Mouse (Mus musculus): ENCODE data around the gene Slc44a4.
A peak's percentile ranks its signal among the peaks of the same experiment; 100 is the strongest.
"Not testable (repeated sequence)": the region's sequence is repeated elsewhere in the genome, so short reads cannot be mapped to it uniquely, and the experiment has no call there.

Gene Slc44a4

DNA sequence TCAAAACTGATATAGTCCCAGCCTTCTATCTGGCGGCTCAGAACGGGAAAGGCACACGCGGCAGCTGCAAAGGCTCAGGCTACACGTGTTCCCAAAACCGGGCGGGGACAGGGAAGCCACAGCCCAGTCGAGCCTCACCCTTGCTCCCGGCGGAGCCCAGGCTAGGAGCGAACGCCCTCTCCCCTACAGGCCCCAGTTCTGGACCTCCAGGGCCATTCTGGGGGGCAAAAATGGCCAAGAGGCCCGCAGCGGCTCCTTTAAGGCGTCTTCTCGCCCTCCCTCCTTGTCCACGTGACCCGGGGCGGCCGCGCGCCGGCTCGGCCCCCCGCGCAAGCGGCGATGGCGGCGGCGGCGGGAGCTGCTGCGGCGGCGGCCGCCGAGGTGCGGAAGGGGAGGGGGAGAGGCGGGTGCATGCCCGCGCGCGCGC is 16.1 kb upstream of the Slc44a4 start, which contains the start of the genes C2 and Ehmt2:
Gene C2 (minus strand): TSS at position 106 of the 427 bp plus-strand sequence.
Gene Ehmt2 (plus strand): TSS at position 310 of the 427 bp plus-strand sequence.
- peak; percentile 34 for ATAC-seq (ENCODE audit: insufficient number of reproducible peaks, low FRiP score, low TSS enrichment)

DNA sequence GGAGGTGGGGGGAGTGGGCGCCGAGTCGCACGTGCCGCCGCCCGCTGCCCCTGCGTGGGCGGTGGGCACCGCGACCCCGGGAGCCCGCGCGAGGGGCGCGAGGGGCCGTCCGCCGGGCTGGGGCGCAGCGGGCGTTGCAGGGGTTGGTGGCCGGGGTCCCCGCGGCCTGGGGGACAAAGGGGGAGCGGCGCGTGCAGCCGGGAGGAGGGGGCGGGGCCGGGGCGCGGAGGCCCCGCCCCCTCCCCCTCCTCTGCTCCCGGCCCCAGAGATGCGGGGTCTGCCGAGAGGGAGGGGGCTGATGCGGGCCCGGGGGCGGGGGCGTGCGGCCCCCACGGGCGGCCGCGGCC is 15.6 kb upstream of the Slc44a4 start:
- ATAC-seq (ENCODE audit: insufficient number of reproducible peaks, low FRiP score, low TSS enrichment) = no peak

DNA sequence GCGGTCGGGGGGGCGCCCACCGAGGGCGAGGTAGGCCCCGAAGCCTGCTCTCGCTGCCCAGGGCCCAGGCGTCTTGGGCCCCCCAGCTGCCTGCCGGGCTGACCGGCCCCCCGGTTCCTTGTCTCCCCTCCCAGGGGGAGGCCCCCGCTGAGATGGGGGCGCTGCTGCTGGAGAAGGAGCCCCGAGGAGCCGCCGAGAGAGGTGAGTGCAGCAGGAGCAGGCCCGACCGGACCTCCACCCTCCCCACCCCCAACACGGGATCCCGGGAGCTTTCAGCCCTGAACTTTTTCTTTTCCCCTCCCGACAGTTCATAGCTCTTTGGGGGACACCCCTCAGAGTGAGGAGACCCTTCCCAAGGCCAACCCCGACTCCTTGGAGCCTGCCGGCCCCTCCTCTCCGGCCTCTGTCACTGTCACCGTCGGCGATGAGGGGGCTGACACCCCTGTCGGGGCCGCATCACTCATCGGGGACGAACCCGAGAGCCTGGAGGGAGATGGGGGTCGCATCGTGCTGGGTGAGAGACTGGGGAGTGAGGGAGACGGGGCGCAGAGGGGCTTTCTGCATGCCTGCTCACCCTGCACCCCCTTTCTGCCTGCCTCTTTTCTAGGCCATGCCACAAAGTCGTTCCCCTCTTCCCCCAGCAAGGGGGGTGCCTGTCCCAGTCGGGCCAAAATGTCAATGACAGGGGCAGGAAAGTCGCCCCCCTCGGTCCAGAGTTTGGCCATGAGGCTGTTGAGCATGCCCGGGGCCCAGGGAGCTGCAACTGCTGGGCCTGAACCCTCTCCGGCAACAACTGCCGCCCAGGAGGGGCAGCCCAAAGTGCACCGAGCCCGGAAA is 15.0 kb upstream of the Slc44a4 start:
- no peak for ATAC-seq (ENCODE audit: insufficient number of reproducible peaks, low FRiP score, low TSS enrichment)

DNA sequence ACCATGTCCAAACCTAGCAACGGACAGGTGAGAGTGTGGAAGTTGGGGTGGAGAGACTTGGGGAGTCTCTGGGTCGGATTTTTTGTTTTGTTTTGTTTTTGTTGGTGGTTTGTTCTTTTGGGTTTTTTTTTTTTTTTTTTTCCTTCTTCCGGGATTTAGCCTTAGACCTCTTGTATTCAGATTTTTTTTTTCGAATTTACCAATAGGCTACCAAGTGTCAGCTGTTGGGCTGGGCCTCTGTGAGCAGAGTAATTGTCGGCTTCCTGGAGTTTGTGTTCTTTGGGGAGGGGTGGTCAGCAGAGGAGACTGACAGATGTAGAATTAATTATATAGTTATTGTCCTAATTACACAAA is 14.4 kb upstream of the Slc44a4 start:
- ATAC-seq (ENCODE audit: insufficient number of reproducible peaks, low FRiP score, low TSS enrichment) = no peak

DNA sequence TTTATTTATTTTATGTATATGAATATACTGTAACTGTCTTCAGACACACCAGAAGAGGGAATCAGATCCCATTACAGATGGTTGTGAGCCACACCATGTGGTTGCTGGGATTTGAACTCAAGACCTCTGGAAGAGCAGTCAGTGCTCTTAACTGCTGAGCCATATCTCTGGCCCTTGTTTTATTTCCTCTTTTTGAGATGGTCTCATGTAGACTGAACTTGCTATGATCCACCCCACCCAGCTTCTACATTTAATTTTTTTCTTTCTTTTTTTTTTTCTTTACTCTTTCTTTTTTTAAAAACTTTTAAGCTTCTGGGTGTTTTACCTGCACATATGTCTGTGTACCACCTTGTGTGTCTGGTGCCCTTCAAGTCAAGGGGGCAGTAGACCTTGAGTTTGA is 13.4 kb upstream of the Slc44a4 start:
- not testable (repeated sequence) for ATAC-seq (ENCODE audit: insufficient number of reproducible peaks, low FRiP score, low TSS enrichment)

DNA sequence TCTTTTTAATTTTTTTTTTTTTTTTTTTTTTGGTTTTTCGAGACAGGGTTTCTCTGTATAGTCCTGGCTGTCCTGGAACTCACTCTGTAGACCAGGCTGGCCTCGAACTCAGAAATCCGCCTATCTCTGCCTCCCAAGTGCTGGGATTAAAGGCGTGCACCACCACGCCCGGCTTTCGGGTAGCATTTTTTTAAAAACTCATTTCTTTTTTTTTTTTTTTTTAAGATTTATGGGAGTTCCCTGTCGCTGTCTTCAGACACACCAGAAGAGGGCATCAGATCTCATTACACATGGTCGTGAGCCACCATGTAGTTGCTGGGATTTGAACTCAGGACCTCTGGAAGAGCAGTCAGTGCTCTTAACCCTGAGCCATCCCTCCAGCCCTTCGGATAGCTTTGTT is 12.3 kb upstream of the Slc44a4 start:
- ATAC-seq (ENCODE audit: insufficient number of reproducible peaks, low FRiP score, low TSS enrichment) = not testable (repeated sequence)

DNA sequence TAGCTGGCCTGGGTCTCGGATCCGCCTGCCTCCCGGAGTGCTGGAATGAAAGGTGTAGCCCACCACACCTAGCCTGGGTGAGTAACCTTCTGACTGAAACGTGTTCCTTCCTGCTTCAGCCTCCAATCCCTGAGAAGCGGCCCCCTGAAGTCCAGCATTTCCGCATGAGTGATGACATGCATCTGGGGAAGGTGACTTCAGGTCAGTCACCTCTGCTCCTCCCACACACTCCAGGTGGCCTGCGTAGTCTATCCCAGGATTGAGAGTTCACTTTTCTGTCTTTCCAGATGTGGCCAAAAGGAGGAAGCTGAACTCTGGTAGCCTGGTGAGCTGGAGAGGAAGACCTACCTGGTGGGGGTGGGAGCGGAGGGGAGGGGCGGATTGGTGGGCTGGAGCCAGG is 11.4 kb upstream of the Slc44a4 start:
- ATAC-seq (ENCODE audit: insufficient number of reproducible peaks, low FRiP score, low TSS enrichment) = no peak

DNA sequence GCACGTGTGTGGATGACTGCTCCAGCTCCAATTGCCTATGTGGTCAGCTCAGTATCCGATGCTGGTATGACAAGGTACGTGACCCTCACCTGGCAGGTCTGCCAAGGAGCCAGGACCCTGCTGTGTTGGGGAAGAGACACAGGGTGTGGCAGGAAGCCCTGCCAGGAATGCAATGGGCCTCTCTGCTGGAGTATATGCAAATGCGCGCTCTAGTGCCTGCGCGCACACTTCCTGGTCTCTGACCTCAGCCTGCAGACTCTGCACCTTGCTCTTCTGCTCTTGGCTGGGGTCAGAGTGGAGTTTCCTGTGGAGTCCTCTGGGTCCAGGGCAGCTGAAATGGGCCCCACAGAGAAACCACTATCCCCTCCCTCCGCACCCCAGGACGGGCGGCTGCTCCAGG is 3.3 kb upstream of the Slc44a4 start:
- ATAC-seq (ENCODE audit: insufficient number of reproducible peaks, low FRiP score, low TSS enrichment) = no peak

DNA sequence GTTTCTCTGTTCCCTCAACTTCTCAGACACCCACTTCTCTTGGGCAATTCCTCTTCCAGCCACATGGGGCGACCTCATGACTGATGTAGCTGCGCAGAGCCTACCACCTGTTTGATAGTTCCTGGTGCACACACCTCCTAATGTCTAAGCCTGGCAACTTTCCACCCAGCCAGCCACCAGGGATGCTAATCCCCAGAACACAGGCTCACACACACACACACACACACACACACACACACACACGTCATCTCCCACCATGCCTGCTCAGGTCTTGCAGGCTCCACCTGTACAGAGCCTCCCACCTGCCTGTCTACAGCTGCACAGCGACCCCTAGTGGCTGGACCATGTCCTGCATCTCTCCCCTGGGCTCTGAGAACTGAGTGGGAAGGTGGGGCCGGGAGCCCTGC is 2.3 kb upstream of the Slc44a4 start:
- peak; percentile 60; the same call in 1 of the 2 replicates for ATAC-seq (ENCODE audit: insufficient number of reproducible peaks, low FRiP score, low TSS enrichment)

DNA sequence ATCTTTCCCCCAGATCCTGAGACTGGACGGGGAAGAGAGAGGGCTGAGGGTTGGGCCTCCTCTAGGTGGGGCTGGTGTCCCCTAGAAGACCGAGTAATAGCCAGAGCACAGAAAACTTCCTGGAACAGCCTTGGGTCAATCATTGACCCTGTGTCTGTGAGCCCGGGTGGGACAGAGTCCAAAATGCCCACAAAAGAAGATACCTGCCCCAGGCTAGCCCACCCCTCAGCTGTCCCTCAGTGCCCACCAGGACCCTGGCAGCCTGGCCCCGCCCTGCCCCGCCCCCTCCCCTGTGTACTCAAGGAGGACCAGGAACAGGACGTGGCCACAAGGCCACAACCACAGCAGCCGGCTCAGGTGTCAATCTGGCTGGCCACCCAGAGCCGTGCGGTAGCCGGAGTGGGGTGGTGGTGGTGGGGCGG is 1.2 kb downstream of the Slc44a4 start:
- ATAC-seq (ENCODE audit: insufficient number of reproducible peaks, low FRiP score, low TSS enrichment) = no peak

DNA sequence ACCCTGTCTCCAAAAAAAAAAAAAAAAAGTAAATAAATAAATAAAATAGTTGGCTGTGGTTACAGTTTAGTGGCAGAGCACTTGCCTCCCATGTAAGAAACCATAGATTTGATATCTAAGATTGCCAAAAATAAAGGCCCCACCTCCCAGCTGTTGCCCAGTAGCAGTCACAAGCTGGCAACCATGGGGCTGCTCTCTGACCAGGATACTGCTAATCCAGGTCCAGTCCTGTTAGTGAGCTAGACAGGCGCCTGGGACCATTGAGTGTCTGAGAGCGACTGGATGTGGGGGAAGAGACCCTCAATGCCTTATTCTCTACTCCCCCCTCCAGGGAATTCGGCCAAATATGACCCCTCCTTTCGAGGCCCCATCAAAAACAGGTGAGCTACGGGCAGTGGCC is 2.0 kb downstream of the Slc44a4 start:
- ATAC-seq (ENCODE audit: insufficient number of reproducible peaks, low FRiP score, low TSS enrichment) = no peak

DNA sequence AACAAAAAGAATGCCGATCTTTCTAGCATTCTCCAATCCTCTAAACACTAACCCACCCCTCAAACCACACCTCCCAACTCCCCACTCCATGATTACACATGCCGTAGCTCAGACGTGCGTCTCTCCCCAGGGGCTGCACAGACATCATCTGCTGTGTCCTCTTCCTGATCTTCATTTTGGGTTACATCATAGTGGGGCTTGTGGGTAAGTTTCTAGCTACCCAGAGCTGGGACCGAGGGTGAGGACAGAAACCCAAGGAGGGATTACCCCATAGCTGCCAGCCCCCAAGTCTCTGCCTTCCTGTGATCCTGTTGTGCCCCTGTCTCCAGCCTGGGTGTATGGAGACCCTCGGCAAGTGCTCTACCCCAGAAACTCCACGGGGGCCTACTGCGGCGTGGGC is 2.9 kb downstream of the Slc44a4 start:
- no peak for ATAC-seq (ENCODE audit: insufficient number of reproducible peaks, low FRiP score, low TSS enrichment)

DNA sequence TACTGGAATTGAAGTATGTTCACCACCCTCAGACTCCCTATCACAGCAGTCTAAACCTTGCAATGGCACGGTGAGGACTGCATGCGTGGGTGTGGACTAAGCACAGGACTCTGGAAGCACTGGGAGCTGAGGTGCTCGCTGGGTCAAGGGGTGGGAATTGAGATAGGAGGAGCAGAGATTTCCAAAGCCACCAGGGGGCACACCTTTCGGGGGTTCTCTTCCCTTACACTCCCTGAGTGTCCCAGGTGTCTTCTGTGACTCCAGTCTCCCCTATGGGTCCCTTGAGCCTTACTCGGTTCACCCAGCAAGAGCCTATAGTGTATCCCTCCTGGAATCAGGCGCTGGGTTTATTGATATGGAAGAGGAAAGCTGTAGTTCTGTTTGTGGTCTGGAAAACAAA is 8.7 kb downstream of the Slc44a4 start:
- ATAC-seq (ENCODE audit: insufficient number of reproducible peaks, low FRiP score, low TSS enrichment) = no peak

DNA sequence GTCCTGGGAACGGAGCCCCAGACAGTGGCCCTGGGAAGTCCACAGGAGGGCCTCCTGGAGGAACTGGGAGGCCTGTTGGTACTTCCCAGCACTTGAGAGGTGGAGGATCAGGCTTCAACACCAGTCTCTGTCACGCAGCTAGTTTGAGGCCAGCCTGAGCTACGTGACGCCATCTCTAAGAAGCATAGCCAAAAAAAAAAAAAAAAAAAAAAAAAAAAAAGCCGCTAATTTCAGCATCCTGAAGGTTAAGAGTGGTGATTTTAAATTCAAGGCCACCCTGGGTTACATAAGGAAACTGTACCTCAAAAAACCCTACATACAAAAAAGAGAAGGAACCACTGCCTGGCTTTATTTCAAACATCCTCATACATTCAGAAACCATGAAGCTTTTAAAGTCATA is 10.0 kb downstream of the Slc44a4 start:
- ATAC-seq (ENCODE audit: insufficient number of reproducible peaks, low FRiP score, low TSS enrichment) = no peak

DNA sequence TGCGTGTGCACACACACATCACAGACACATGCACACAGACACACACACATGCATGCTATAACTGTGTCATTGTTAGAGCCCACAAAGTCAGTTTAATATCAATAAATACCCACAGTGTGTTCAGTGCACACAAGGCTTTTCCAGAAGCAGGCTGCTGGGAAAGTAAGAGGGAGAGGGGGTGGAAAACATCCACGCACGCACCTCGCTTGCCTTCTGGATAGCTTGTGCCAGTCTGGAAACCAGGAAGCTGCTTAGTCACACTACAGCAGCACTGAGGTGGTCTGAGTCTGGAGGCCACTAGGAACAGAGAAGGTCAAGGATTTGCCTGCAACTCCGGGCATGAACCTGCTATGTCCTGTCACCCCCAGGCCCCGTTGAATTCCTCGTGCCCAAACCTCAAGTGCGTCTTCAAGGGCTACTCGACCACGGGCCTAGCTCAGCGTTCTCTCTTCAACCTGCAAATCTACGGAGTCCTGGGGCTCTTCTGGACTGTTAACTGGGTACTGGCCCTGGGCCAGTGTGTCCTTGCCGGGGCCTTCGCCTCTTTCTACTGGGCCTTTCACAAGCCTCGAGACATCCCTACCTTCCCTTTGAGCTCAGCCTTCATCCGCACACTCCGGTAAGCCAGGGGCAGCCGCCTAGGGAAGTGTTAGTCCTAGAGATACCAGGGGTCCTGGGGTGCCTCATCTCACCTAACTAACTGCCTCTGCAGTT is 13.2 kb downstream of the Slc44a4 start:
- ATAC-seq (ENCODE audit: insufficient number of reproducible peaks, low FRiP score, low TSS enrichment) = no peak

DNA sequence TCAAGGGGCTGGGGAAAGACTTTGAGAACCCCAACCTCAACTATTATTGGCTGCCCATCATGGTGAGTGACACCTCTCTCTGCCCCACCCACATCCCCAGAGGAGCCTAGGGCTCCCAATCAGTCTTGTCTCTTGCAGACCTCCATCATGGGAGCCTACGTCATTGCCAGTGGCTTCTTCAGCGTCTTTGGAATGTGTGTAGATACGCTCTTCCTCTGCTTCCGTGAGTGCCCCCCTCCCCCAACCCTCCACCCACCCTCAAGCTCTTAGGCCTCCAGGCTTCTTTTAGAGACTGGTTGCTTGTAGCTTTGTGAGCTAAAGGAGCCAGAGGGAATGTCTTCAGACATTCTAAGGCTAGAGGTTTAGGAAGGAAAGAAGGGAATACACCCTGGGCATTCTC is 14.6 kb downstream of the Slc44a4 start:
- no peak for ATAC-seq (ENCODE audit: insufficient number of reproducible peaks, low FRiP score, low TSS enrichment)

DNA sequence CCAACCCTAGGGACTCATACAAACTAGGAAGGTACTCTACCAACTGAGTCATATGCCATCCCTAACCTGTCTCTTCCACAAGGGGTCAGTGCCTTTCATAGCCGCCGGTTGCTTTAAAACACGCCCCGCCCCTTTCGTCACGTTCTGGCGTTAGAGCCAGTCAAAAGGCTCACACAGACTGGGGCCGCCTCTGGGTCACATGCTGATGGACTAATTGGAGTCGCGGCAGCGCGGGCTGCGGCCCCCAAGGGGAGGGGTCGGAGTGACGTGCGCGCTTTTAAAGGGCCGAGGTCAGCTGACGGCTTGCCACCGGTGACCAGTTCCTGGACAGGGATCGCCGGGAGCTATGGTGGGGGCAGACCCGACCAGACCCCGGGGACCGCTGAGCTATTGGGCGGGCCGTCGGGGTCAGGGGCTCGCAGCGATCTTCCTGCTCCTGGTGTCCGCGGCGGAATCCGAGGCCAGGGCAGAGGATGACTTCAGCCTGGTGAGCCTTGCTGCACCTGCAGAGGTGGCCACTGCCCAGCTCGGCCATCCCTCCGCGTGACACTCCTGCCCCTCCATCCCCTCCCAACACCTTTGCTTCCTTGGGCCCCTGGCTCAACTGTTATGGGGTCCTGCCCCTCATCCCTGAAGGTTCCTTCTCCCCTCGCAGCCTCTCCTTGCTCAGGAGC is 16.9 kb downstream of the Slc44a4 start, which contains the start of gene Neu1:
Gene Neu1 (plus strand): TSS at position 193 of the 674 bp plus-strand sequence.
- ATAC-seq (ENCODE audit: insufficient number of reproducible peaks, low FRiP score, low TSS enrichment) = peak; percentile 92

DNA sequence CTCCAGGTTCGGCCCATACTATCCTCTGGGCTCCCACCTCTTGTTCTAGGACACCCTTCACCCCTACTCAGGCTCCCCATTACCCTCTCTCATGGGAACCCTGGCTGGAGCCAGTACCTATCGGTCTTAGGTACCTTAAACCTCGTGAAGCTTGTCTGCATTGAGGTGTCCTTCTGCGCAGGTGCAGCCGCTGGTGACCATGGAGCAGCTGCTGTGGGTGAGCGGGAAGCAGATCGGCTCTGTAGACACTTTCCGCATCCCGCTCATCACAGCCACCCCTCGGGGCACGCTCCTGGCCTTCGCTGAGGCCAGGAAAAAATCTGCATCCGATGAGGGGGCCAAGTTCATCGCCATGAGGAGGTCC is 17.5 kb downstream of the Slc44a4 start:
- ATAC-seq (ENCODE audit: insufficient number of reproducible peaks, low FRiP score, low TSS enrichment) = peak; percentile 28; the same call in 1 of the 2 replicates

DNA sequence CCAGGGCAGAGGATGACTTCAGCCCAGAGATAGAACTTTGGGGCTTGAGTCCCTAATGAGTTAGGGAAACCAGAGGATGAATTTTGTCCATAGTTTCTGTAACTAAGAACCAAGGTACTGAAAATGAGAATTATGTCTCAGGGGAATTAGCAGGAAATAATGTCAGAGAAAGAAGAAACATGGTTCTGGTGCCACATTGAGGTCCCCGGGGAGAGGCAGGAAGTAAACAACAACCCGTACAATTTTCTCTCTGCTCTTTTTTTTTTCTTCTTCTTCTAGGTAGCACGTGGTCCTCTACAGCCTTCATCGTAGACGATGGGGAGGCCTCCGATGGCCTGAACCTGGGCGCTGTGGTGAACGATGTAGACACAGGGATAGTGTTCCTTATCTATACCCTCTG is 18.0 kb downstream of the Slc44a4 start:
- no peak for ATAC-seq (ENCODE audit: insufficient number of reproducible peaks, low FRiP score, low TSS enrichment)

DNA sequence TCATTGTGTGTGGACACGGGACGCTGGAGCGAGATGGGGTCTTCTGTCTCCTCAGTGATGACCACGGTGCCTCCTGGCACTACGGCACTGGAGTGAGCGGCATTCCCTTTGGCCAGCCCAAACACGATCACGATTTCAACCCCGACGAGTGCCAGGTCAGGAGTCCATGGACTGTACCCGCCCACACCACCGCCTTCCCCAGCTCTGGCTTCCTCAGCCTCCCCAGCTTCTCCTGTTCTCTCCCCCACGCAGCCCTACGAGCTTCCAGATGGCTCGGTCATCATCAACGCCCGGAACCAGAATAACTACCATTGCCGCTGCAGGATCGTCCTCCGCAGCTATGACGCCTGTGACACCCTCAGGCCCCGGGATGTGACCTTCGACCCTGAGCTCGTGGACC is 19.8 kb downstream of the Slc44a4 start:
- no peak for ATAC-seq (ENCODE audit: insufficient number of reproducible peaks, low FRiP score, low TSS enrichment)

DNA sequence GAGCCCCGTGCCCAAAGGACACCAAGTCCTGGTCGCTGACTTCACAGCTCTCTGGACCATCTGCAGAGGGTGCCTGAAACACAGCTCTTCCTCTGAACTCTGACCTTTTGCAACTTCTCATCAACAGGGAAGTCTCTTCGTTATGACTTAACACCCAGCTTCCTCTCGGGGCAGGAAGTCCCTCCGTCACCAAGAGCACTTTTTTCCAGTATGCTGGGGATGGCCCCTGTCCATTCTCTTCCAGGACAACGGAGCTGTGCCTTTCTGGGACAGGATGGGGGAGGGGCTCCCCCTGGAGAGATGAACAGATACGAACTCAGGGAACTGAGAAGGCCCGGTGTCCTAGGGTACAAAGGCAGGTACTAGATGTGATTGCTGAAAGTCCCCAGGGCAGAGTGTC is 20.6 kb downstream of the Slc44a4 start:
- no peak for ATAC-seq (ENCODE audit: insufficient number of reproducible peaks, low FRiP score, low TSS enrichment)

Data from cerebellum, adult (tissue).